Mouse (Mus musculus) lung, postnatal 25 days (tissue): ENCODE measurements at regions not wholly inside any gene's neighbourhood (a gene's known extent, or its start where the extent isn't known, plus 50 kb on each side); places are given as distances from the start of the nearest gene placed in this dataset.

Experiments used
- DNase-seq: peaks from one replicate; pipeline ENCODE4 v3.0.0; 2022; ENCODE audit warnings: low spot score

GRCm38 (mm10) chr16:76447033-76447432 lies 73.4 kb upstream of the Nrip1 start:
- DNase-seq = no peak

GRCm38 (mm10) chr16:76444668-76445067 lies 71.0 kb upstream of the Nrip1 start:
- DNase-seq = no peak

- DNase-seq = no peak
These were observed 69.0 kb upstream of the Nrip1 start for GRCm38 (mm10) chr16:76442635-76443034.

- DNase-seq = no peak
These were observed 68.3 kb upstream of the Nrip1 start for GRCm38 (mm10) chr16:76441803-76442448.

GRCm38 (mm10) chr16:76438093-76438883 lies 64.7 kb upstream of the Nrip1 start:
- DNase-seq = no peak

GRCm38 (mm10) chr16:76436290-76436689 lies 62.7 kb upstream of the Nrip1 start:
- DNase-seq = no peak

- no peak for DNase-seq
These were observed 59.6 kb upstream of the Nrip1 start for GRCm38 (mm10) chr16:76433076-76433825.

- peak; percentile 29 for DNase-seq
These were observed 58.7 kb upstream of the Nrip1 start for GRCm38 (mm10) chr16:76432304-76432703.

- DNase-seq = no peak
These were observed 55.5 kb upstream of the Nrip1 start for GRCm38 (mm10) chr16:76429156-76429555.

- DNase-seq = no peak
These were observed 50.3 kb upstream of the Nrip1 start for GRCm38 (mm10) chr16:76423964-76424363.
